Mouse (Mus musculus) bone marrow macrophage, adult 2 months (primary cell): Measurements from ENCODE around the gene Ccdc187. TPM values are rescaled to one million over a fixed set of nuclear protein-coding genes. Genes with fewer than 3 reads are reported as not detected.

Experiments used
- H3K27ac ChIP-seq: 2 replicates; pipeline ENCODE4 v1.5.1; 2012; ENCODE audit warnings: low read depth, low read length; ENCODE audit not compliant: insufficient read depth
- H3K4me1 ChIP-seq: 2 replicates; pipeline ENCODE4 v1.6.1; 2012; ENCODE audit warnings: low read length; ENCODE audit not compliant: control insufficient read depth, insufficient read depth
- H3K4me3 ChIP-seq: 2 replicates; pipeline ENCODE4 v1.5.1; 2012; ENCODE audit warnings: mild to moderate bottlenecking, low read length, moderate library complexity; ENCODE audit not compliant: insufficient read depth
- CTCF ChIP-seq: IDR thresholded peaks from 2 replicates; pipeline ENCODE4 v1.5.1; 2012; ENCODE audit warnings: low read depth, mild to moderate bottlenecking, low read length, moderate library complexity
- POLR2A ChIP-seq: IDR thresholded peaks from 2 replicates; pipeline ENCODE4 v1.6.1; 2012; ENCODE audit warnings: mild to moderate bottlenecking, low read depth, low read length, borderline replicate concordance
- polyA plus RNA-seq: library from polyadenylated mRNA; stranded (reverse); fragments of >200 nt; gene quantifications from 2 replicates; pipeline ENCODE4 v1.2.4, GENCODE M21; 2012; ENCODE audit not compliant: missing spikeins, insufficient read depth, insufficient read length

Gene Ccdc187
- polyA plus RNA-seq, 1 experiment: not detected

DNA sequence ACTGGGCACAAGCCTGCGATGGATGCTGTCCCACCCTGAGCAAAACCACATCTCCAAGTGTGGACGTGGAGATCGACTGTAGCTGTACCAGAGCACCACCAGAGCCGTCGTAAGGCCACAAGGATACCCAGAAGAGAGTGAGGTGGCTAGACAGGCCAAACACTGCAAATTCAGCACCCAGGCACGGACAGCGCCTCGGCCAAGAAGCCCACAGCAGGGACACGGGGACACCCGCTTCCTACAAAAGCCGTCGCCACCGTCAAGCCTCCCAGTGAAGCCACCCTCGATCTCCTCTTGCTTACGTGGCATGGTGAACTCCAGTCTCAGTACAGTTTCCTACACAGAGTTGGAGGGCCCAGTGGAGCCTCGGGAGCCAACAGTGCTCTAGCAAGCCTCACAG lies 89.2 kb downstream of the Ccdc187 start:
- Histone ChIP-seq H3K27ac (no peak overlapping the region), H3K4me1 (no peaks in the 10 kb centered on the region), H3K4me3 (no peak overlapping the region)
- TF ChIP-seq POLR2A: no peak
- no peak for TF ChIP-seq CTCF

DNA sequence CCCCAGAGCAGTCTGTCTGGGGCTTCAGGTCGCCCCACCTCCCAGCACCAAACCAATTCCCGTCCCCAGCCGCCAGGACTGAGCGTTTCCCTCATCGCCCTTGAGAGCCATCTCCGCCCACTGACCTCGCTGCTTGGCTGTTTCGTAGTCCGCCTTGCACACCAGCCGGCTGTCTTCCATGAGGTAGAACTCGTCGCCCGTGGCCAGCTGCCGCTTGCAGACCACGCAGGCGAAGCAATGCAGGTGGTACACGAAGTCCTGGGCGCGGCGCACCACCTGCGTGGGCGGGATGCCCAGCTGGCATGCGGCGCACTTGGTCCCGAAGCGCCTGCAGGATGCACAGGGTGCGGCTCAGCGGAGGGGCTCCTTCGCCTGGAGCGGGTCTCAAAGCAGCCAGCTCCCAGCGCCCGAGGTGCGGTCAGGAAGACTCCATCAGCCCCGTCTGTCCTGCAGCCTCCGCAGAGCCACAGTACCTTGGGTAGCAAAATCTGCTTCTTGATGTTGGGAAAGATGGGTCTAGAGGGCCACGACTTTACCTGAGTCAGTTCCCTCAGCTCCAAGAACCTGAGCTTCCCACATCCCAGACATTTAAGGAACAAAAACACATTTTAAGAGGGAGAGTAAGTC lies 91.4 kb downstream of the Ccdc187 start:
- H3K4me1 ChIP-seq: no peaks in the 10 kb centered on the region
- no peak overlapping the region for H3K4me3 ChIP-seq
- no peak overlapping the region for H3K27ac ChIP-seq
- TF ChIP-seq CTCF (no peak), POLR2A (no peak)

DNA sequence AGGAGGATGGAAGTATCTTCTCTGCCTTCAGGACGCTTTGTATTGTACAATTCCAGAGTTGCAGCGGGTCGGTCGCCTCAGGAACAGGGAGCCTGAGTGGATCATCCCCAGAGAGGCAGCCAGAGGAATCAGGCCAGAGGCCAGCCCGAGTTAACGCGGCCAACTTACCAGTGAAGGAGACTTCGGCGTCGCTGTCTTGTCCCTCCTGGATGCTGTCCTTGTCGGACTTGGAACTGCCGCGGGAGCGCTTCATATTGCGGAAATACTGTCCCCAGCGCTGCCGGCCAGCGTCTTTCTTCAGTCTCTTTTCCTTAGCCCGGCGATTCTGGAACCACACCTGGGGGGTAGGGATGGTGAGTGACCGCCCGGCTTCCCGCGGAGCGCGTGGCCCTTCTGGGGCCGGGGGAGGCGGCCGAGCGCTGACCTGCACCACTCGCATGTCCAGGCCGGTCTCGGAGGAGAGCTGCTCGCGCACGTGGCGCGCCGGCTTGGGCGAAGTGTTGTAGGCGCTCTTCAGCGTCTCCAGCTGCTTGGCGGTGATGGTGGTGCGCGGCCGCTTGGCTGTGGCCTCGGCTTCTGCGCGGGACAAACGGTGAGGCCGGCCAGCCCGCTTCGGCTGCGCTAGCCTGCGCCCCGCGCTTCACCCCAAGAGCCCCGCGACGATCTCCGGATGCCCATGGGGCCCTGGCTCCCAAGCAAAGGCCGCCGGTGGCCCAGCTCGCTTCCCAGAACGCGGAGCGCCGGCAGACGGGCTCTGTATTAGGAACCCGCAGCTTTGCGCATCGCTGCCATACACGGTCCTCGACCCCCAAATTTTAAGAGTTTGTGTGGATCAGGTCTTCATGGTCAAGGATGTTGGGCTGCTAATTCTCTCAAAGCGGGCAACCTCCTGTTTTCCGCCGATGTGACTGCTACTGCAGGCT lies 92.2 kb downstream of the Ccdc187 start:
- TF ChIP-seq CTCF: no peak
- TF ChIP-seq POLR2A: no peak
- no peak overlapping the region for H3K27ac ChIP-seq
- no peaks in the 10 kb centered on the region for H3K4me1 ChIP-seq
- no peak overlapping the region for H3K4me3 ChIP-seq

DNA sequence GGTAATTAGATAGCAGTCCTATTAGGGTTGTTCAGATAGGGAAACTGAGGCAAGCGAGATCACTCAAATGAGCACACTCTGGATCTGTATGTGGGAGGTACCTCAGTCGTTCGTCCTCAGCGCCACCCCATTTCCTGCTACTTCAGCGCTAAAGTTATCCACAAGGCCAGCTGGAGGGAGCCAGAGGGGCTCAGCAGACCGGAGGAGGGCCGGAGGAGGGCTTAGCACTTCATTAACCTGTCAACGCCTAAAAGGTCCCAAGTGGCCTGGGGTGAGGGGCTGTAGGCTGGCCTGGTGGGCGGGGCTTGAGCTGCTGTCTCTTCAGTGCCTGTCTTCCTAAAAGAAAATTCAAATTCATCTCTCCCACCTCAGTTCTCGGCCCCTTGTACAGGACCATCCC lies 95.9 kb downstream of the Ccdc187 start:
- no peaks in the 10 kb centered on the region for H3K4me1 ChIP-seq
- no peak overlapping the region for H3K27ac ChIP-seq
- H3K4me3 ChIP-seq: no peak overlapping the region
- TF ChIP-seq CTCF (no peak), POLR2A (no peak)

DNA sequence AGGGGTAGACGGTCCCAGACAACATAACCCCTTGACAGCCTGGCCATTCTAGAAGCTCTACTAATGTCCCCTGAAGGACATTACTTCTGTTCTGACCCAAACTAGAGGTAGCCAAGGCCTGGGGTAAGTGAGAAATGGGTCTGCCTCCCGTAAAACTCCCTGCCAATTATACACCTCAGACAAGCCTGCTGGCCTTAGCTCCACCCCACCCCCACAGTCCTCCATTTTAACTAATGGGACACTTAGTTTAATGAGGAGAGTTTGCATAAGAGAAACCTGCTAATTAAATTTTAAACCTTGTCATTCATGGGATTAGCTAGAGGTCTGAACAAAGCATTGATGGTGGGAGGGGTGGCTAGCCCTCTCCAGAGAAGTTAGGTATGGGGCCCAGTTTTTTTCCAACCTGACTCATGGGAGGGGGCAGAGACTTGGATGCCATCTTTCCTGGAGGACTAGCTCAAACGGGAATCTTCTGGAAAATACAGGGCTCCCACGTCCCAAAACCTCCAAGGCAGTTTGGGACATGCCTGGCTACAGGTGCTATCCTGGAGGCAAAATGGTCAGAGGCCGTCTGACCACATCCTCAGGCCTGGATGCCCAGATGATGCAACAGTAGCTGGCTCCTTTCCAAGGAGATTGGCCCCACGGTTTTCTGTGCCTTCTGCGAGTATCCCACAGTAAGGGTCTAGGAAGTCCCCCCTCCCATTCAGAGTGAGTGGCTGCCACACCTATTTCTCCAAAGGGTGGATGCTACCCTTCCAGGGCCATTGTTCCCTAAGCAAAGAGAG lies 99.6 kb downstream of the Ccdc187 start:
- no peak overlapping the region for H3K27ac ChIP-seq
- H3K4me3 ChIP-seq: no peak overlapping the region
- H3K4me1 ChIP-seq: no peaks in the 10 kb centered on the region
- TF ChIP-seq CTCF: no peak
- TF ChIP-seq POLR2A: no peak

Other genes with a start within 250 kb of the Ccdc187 start
- 17.8 and 18.0 TPM in 2 replicates for gene Nacc2, start 171.3 kb downstream of the Ccdc187 start, polyA plus RNA-seq
- gene Lhx3, start 86.3 kb downstream of the Ccdc187 start, polyA plus RNA-seq: not detected in 2 replicates
- gene Qsox2, start 57.0 kb downstream of the Ccdc187 start, polyA plus RNA-seq: 4.2 and 5.6 TPM in 2 replicates
- 5.3 and 5.5 TPM in 2 replicates for gene Gpsm1, start 21.0 kb upstream of the Ccdc187 start, polyA plus RNA-seq
- gene Dnlz, start 57.6 kb upstream of the Ccdc187 start, polyA plus RNA-seq: 11.9 and 12.5 TPM in 2 replicates
- gene Card9, start 66.4 kb upstream of the Ccdc187 start, polyA plus RNA-seq: 72.6 and 76.8 TPM in 2 replicates
- gene Snapc4, start 86.1 kb upstream of the Ccdc187 start, polyA plus RNA-seq: 16.3 and 18.3 TPM in 2 replicates
- gene Entr1, start 94.8 kb upstream of the Ccdc187 start, polyA plus RNA-seq: 61.5 and 70.4 TPM in 2 replicates
- gene Pmpca, start 94.8 kb upstream of the Ccdc187 start, polyA plus RNA-seq: 38.5 and 51.6 TPM in 2 replicates
- 19.0 and 20.6 TPM in 2 replicates for gene Inpp5e, start 114.6 kb upstream of the Ccdc187 start, polyA plus RNA-seq
- 26.4 and 41.7 TPM in 2 replicates for gene Sec16a, start 150.7 kb upstream of the Ccdc187 start, polyA plus RNA-seq
- 27.6 and 36.4 TPM in 2 replicates for gene Notch1, start 222.1 kb upstream of the Ccdc187 start, polyA plus RNA-seq